Mouse (Mus musculus): ENCODE results near the gene Gm15737. TPM values are rescaled to one million over a fixed set of nuclear protein-coding genes. Genes with fewer than 3 reads are reported as not detected.

The Gm15737 gene
- polyA plus RNA-seq, 1 experiment: not detected

DNA sequence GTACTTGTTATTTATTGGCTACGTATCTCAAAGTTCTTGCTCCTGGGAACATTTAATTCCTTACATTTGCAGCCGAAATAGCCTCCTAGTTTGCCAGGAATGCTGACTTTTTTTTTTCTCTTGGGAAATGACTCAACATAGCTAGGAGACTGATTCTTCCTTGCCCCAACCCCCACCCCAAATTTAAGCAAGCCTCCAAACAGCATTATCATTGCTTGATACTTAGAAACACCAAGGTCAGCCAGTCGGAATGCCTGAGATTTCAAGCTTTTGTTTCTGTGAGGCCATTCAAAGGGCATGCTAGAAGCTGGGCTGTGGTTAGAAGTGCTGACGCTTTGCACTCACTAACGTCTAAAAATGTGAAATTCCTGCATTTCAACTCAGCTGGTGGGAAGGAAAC is 41.8 kb upstream of the Gm15737 start:
- no peak overlapping the region for H3ac ChIP-seq (ENCODE audit: control insufficient read depth, insufficient read length)
- TF ChIP-seq USF1 (IDR thresholded peaks at IDR 0.05; ENCODE audit: low read depth) (no peak), POLR2A (IDR thresholded peaks at IDR 0.05; ENCODE audit: insufficient read length, low read depth) (no peak), CEBPB (IDR thresholded peaks at IDR 0.05; ENCODE audit: insufficient read depth, poor library complexity, severe bottlenecking) (no peak), TCF12 (IDR thresholded peaks at IDR 0.05; ENCODE audit: insufficient read depth, poor library complexity, severe bottlenecking) (no peak), SRF (IDR thresholded peaks at IDR 0.05; ENCODE audit: control insufficient read depth, insufficient read length, low read depth) (no peak), MAX (IDR thresholded peaks at IDR 0.05; ENCODE audit: low read depth) (no peak), POLR2AphosphoS2 (IDR thresholded peaks at IDR 0.05; ENCODE audit: insufficient read length, low read depth) (no peak), MYOD1 (IDR thresholded peaks at IDR 0.05; ENCODE audit: control insufficient read depth in 1 of 3, insufficient read length in 2 of 3, low read depth in 2 of 3) (no peak), REST (IDR thresholded peaks at IDR 0.05; ENCODE audit: insufficient read depth, insufficient read length) (no peak), TCF3 (IDR thresholded peaks at IDR 0.05; ENCODE audit: insufficient read length, low read depth) (no peak), E2F4 (IDR thresholded peaks at IDR 0.05; ENCODE audit: insufficient read depth) (no peak), MYOG (IDR thresholded peaks at IDR 0.05; ENCODE audit: control insufficient read depth in 1 of 3, insufficient read depth in 1 of 3, insufficient read length in 2 of 3, low read depth in 2 of 3) (no peak)
- H3K4me2 ChIP-seq (ENCODE audit: low read depth): no peak overlapping the region
- H3K4me3 ChIP-seq: no peak overlapping the region
- H3K79me2 ChIP-seq (ENCODE audit: control insufficient read depth, insufficient read depth): no peaks in the 10 kb centered on the region
- no peaks in the 10 kb centered on the region for H3K36me3 ChIP-seq (ENCODE audit: control insufficient read depth, insufficient read depth)
- no peaks in the 10 kb centered on the region for H3K27me3 ChIP-seq (ENCODE audit: control insufficient read depth, insufficient read depth, insufficient read length)

DNA sequence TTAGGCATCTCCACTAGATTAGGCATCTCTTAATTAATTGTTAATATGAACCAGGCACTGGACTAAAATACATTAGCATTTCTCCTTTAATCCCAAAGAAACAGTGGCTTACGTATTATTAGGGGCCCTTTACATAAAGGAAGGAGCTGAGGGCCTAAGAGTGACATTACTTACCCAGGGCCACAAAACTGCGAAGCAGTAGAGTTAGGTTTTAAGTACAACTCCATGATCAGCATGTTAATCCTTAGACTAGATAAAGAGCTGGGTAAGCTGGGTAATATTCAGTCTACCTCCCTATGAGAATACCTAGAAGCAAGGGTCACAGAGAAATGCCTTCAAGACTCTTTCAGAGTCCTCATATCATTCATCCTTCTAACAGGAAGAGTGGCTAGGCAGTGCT is 40.0 kb upstream of the Gm15737 start:
- Histone ChIP-seq H3K4me2 (ENCODE audit: low read depth) (no peak overlapping the region), H3K4me3 (no peak overlapping the region), H3ac (ENCODE audit: control insufficient read depth, insufficient read length) (no peak overlapping the region), H3K79me2 (ENCODE audit: control insufficient read depth, insufficient read depth) (no peaks in the 10 kb centered on the region), H3K36me3 (ENCODE audit: control insufficient read depth, insufficient read depth) (no peaks in the 10 kb centered on the region), H3K27me3 (ENCODE audit: control insufficient read depth, insufficient read depth, insufficient read length) (no peaks in the 10 kb centered on the region)
- no peak for TF ChIP-seq MAX (IDR thresholded peaks at IDR 0.05; ENCODE audit: low read depth)
- TF ChIP-seq E2F4 (IDR thresholded peaks at IDR 0.05; ENCODE audit: insufficient read depth): no peak
- no peak for TF ChIP-seq TCF3 (IDR thresholded peaks at IDR 0.05; ENCODE audit: insufficient read length, low read depth)
- no peak for TF ChIP-seq POLR2A (IDR thresholded peaks at IDR 0.05; ENCODE audit: insufficient read length, low read depth)
- no peak for TF ChIP-seq POLR2AphosphoS2 (IDR thresholded peaks at IDR 0.05; ENCODE audit: insufficient read length, low read depth)
- TF ChIP-seq CEBPB (IDR thresholded peaks at IDR 0.05; ENCODE audit: insufficient read depth, poor library complexity, severe bottlenecking): no peak
- TF ChIP-seq TCF12 (IDR thresholded peaks at IDR 0.05; ENCODE audit: insufficient read depth, poor library complexity, severe bottlenecking): no peak
- TF ChIP-seq REST (IDR thresholded peaks at IDR 0.05; ENCODE audit: insufficient read depth, insufficient read length): no peak
- TF ChIP-seq MYOD1 (IDR thresholded peaks at IDR 0.05; ENCODE audit: control insufficient read depth in 1 of 3, insufficient read length in 2 of 3, low read depth in 2 of 3): no peak
- no peak for TF ChIP-seq MYOG (IDR thresholded peaks at IDR 0.05; ENCODE audit: control insufficient read depth in 1 of 3, insufficient read depth in 1 of 3, insufficient read length in 2 of 3, low read depth in 2 of 3)
- TF ChIP-seq SRF (IDR thresholded peaks at IDR 0.05; ENCODE audit: control insufficient read depth, insufficient read length, low read depth): no peak
- TF ChIP-seq USF1 (IDR thresholded peaks at IDR 0.05; ENCODE audit: low read depth): no peak

DNA sequence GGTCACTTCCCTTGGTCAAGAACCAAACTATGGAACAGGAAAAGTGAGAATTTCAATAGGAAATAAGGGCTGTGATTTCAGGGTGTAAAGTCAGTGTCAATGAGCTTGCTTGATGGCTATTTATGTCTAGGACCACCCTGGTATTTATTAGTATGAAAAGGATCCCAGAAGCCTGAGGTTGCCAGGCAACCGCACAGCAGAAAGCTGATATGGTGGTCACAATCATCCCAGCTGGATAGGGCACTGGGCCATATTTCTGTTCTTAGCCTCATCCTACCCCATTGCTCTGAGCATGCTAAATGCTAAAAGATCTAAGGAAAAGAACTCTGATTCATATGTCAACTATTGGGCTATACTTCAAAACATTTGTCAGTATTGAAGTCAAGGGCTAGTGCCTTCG is 38.1 kb upstream of the Gm15737 start:
- Histone ChIP-seq H3K79me2 (ENCODE audit: control insufficient read depth, insufficient read depth) (no peaks in the 10 kb centered on the region), H3K27me3 (ENCODE audit: control insufficient read depth, insufficient read depth, insufficient read length) (no peaks in the 10 kb centered on the region), H3ac (ENCODE audit: control insufficient read depth, insufficient read length) (no peak overlapping the region), H3K4me3 (no peak overlapping the region), H3K36me3 (ENCODE audit: control insufficient read depth, insufficient read depth) (no peaks in the 10 kb centered on the region), H3K4me2 (ENCODE audit: low read depth) (no peak overlapping the region)
- TF ChIP-seq REST (IDR thresholded peaks at IDR 0.05; ENCODE audit: insufficient read depth, insufficient read length) (no peak), CEBPB (IDR thresholded peaks at IDR 0.05; ENCODE audit: insufficient read depth, poor library complexity, severe bottlenecking) (no peak), TCF3 (IDR thresholded peaks at IDR 0.05; ENCODE audit: insufficient read length, low read depth) (no peak), POLR2AphosphoS2 (IDR thresholded peaks at IDR 0.05; ENCODE audit: insufficient read length, low read depth) (no peak), MYOG (IDR thresholded peaks at IDR 0.05; ENCODE audit: control insufficient read depth in 1 of 3, insufficient read depth in 1 of 3, insufficient read length in 2 of 3, low read depth in 2 of 3) (no peak), USF1 (IDR thresholded peaks at IDR 0.05; ENCODE audit: low read depth) (no peak), TCF12 (IDR thresholded peaks at IDR 0.05; ENCODE audit: insufficient read depth, poor library complexity, severe bottlenecking) (no peak)

DNA sequence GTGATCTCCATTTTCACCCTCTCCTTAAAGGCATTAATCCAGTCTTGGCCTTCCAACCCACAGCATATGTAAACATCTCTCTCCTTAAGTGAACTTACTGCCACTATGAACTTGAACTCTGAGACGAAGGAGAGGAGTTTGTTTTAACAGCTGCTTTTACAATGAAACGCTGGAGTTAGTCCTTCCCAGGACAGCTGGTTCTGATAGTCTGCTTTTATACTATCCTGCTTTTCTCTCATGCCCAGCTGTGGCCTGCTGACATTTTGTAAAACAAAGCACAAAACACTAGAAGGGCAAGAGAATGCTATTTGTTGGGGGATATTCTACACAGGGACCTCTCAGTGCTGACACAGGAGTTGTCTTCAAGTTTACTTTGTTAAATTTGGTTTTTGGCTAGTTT is 27.2 kb upstream of the Gm15737 start:
- H3K27me3 ChIP-seq (ENCODE audit: control insufficient read depth, insufficient read depth, insufficient read length): no peaks in the 10 kb centered on the region
- H3K4me3 ChIP-seq: no peak overlapping the region
- TF ChIP-seq MYOD1 (IDR thresholded peaks at IDR 0.05; ENCODE audit: control insufficient read depth in 1 of 3, insufficient read length in 2 of 3, low read depth in 2 of 3) (no peak), TCF12 (IDR thresholded peaks at IDR 0.05; ENCODE audit: insufficient read depth, poor library complexity, severe bottlenecking) (no peak), MAX (IDR thresholded peaks at IDR 0.05; ENCODE audit: low read depth) (no peak), SRF (IDR thresholded peaks at IDR 0.05; ENCODE audit: control insufficient read depth, insufficient read length, low read depth) (no peak), CEBPB (IDR thresholded peaks at IDR 0.05; ENCODE audit: insufficient read depth, poor library complexity, severe bottlenecking) (no peak), MYOG (IDR thresholded peaks at IDR 0.05; ENCODE audit: control insufficient read depth in 1 of 3, insufficient read depth in 1 of 3, insufficient read length in 2 of 3, low read depth in 2 of 3) (no peak), USF1 (IDR thresholded peaks at IDR 0.05; ENCODE audit: low read depth) (no peak), POLR2AphosphoS2 (IDR thresholded peaks at IDR 0.05; ENCODE audit: insufficient read length, low read depth) (no peak), REST (IDR thresholded peaks at IDR 0.05; ENCODE audit: insufficient read depth, insufficient read length) (no peak), TCF3 (IDR thresholded peaks at IDR 0.05; ENCODE audit: insufficient read length, low read depth) (no peak), E2F4 (IDR thresholded peaks at IDR 0.05; ENCODE audit: insufficient read depth) (no peak), POLR2A (IDR thresholded peaks at IDR 0.05; ENCODE audit: insufficient read length, low read depth) (no peak)
- H3K4me2 ChIP-seq (ENCODE audit: low read depth): no peak overlapping the region
- H3K36me3 ChIP-seq (ENCODE audit: control insufficient read depth, insufficient read depth): no peaks in the 10 kb centered on the region
- no peaks in the 10 kb centered on the region for H3K79me2 ChIP-seq (ENCODE audit: control insufficient read depth, insufficient read depth)
- no peak overlapping the region for H3ac ChIP-seq (ENCODE audit: control insufficient read depth, insufficient read length)

All from myocyte (in vitro differentiated cells).